Mouse (Mus musculus) right cerebral cortex, postnatal 14 days (tissue): Measurements from ENCODE around the gene Gm17428.
A peak's percentile ranks its signal among the peaks of the same experiment; 100 is the strongest.
"Not testable (repeated sequence)": the region's sequence is repeated elsewhere in the genome, so short reads cannot be mapped to it uniquely, and the experiment has no call there.

Experiments used
- DNase-seq: peaks from one replicate; pipeline ENCODE4 v3.0.0; 2022

Gene Gm17428

DNA sequence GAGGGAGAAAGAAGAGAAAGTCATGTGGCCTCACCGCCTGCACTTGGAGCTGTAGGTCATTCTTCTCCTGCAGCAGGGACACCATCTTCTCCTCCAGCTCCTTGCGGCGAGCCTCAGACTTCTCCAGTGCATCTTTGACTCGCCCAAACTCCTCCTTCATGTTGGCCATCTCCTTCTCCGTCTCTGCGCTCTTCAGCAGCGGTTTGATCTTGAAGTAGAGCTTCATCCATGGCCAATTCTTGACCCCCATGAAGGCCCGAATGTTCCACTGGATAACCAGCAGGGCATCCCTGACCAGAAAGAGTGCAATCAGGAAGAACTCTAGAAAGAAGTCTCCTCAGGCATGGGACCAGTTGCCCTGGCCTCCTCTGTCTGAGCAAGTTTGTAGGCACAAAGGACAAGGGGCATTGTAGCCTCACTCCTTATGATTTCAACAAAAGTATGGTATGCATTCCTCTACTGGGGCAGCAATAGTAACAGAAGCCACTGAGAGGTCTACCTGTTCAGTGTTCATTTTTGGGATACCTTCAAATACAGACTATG is 23.0 kb upstream of the Gm17428 start:
- DNase-seq: no peak

DNA sequence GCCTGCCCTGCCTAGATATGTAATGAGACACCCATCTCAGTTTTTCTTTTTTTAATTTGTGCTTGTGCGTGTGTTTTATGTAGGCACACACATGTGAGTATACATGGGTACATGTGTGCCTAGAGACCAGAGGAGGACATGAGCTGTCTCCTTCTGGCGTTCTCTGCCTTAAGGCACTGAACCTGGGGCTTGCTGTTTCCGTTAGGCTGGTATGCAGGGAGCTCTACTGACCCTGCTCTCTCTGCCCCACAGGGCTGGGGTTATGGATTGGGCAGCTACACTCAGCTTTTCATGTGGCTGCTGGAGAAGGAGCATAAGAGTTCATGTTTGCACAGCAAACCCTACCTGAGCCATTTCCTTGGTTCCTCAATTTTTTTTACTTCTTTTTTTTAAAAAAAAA is 22.3 kb upstream of the Gm17428 start:
- no peak for DNase-seq

DNA sequence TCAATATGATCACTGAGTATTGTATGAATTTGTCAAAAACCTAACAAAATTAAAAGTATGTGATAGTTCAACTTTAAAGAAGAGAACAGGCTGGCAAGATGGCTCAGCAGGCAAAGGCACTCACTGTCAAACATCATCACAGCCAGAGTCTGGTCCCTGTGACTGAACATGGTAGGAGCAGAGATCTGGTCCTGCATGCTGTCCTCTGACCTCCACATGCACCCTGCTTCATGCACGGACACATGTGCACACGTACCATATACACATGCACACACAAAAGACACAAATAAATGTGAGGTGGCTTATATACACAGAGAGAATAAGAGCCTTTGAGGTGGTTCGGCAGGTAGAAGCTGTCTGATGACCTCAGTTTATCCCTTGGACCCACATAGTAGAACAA is 21.3 kb upstream of the Gm17428 start:
- no peak for DNase-seq

DNA sequence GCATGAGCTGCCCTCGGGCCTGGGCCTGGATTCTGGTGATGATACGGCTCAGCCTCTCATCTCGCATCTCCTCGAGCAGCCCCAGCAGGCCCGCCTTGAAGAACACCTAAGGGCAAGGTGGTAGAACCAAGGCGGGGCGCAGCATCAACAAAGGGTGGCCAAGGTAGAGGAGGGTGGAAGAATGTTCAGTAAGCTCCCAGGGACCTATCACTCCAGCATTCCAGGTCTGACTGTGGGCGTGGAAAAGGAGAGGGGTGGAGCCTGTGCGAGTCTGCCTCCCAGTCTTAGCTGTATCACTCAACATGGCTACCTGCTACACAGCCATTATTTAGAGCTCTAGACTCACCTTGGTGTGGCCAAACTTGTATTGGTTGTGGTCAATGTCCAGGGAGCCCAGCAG is 20.2 kb upstream of the Gm17428 start:
- DNase-seq: no peak

DNA sequence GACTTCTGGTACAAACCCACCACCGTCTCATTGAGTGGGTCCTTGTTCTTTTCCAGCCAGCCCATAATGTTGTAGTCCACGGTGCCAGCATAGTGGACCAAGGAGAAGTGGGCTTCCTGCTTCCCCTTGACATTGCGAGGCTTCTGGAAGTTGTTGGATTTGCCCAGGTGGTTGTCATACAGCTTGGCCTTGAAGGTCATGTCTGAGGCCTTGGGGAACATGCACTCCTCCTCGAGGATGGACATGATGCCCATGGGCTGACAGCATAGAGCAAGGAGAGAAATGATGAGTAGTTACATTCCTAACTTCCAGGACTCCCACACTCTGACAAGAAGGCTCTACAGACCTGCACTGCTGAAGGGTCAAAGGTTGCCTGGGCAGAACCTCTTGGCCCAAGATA is 18.2 kb upstream of the Gm17428 start:
- no peak for DNase-seq

DNA sequence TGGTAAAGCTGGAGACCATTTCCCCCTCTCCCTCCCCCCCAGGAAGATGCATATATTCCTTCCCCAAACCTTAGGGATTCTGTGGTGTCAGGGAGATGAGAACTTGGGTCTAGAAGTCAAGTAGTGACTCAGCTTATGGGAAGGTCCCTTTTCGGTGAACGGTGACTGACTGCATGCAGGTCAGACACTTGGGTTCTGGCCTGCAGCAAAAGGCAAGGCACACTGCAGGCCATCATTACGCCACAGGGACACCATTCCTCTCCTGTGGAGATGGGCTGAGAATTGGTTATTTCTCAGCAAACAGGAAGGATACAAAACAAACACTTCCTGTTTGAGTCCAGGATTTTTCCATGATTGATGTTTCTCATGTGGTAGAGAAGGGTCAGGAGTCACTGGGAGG is 17.5 kb upstream of the Gm17428 start:
- DNase-seq: no peak

DNA sequence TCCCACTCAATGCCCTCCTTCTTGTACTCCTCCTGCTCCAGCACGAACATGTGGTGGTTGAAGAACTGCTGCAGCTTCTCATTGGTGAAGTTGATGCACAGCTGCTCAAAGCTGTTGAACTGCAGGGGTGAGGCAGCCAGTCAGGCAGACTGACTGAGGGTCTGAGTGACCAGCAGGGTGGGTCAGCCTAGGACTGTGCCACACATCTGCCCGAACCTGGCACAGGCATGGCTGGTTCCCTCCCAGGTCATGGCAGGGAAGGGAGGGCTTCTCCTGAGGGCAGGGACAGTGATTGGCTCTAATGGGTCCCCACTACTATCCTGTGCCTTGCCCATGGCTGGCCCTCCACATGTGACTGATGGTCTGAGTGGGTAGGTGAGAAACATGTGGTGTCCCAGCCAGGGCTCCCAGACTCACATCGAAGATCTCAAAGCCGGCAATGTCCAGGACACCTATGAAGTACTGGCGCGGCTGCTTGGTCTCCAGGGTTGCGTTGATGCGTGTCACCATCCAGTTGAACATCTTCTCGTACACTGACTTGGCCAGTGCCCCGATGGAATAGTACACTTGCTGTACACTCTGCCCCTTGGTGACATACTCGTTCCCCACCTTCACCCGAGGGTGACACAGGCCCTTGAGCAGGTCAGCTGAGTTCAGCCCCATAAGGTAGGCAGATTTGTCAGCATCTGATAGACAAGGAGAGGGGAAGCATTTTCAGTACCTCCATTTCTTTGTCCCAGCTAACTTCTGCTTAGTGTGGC is 16.7 kb upstream of the Gm17428 start:
- not testable (repeated sequence) for DNase-seq

DNA sequence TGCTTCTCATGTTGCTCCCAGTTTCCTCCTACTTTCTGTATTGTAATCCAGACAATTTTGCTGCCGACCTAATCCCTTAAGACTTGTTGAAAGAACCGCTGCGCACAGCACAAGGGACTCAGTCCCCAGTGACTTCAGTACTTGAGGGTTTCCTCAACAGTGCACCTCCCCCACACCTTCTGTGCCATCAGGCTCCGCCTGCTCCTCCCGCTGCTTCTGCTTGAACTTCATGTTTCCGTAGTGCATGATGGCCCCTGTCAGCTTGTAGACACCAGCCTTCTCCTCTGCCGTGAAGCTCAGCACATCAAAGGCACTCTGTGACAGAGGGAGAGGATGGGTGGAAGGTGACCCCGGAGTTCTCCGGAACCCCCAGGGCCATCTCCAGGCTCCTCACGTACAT is 16.0 kb upstream of the Gm17428 start:
- DNase-seq: peak; percentile 24

DNA sequence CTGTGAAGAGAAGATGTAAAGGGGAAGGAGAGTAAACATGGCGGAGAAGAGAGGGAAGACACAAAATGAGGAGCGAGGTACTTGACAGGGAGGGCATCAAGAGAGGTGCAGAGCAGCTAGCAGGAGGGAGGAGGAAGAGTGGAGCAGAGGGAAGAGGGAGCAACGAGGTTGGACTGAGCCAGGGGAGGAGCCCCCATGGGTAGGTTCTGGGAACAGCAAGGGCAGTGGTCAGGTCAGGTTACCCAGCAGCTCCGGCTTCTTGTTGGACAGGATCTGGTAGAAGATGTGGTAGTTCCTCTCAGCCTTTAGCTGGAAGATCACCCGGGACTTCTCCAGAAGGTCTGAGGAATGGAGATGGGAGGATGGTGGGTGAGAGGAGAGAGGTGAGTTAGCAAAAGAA is 15.2 kb upstream of the Gm17428 start:
- DNase-seq: no peak

DNA sequence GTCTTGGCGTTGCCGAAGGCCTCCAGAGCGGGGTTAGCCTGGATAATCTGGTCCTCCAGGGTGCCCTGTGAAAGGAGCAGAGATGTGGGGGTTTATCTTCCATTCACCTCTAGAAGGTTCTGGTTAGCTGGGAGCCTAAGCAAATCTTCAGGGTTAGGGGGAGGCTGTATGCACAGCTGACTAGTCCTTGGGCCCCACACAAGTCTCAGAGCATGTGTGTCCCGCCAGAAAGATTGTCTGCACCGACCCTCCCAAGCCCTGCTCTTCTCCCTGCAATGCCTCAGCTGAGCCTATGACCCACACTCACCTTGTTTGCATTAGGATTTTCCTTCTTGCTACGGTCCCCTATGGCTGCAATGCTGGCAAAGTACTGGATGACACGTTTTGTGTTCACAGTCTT is 14.0 kb upstream of the Gm17428 start:
- no peak for DNase-seq

DNA sequence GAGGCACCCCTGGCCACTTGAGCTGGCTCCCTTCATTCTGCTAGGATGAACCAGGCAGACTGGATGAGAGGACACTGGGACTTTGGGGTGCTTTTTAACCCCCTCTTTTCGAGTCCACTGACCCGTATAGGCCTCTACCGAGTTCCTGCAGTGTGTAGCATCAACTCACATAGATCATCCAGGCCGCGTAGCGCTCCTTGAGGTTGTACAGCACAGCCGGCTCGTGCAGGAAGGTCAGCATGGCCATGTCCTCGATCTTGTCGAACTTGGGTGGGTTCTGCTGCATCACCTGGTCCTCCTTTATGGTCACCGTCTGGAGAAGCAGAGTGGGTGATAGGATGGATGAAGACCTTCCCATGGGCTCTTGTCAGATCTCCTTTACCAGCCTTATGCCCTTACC is 13.0 kb upstream of the Gm17428 start:
- DNase-seq: no peak

DNA sequence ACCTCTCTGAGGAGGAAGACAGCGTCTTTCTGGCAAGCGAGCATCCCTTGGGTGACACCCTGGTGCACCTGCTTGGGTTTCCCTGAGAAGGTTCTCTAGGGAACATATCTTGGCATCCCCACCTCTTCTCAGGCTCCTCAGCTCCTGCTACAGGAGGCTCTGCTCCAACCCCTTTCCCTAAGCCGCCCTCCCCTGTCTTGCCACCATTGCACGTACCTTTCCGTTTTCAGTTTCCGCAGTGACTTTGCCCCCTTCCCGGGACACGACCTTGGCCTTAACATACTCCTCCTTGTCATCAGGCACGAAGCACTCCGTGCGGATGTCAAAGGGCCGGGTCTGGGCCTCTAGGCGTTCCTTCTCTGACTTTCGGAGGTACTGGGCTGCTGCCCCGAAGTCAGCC is 11.7 kb upstream of the Gm17428 start:
- no peak for DNase-seq

DNA sequence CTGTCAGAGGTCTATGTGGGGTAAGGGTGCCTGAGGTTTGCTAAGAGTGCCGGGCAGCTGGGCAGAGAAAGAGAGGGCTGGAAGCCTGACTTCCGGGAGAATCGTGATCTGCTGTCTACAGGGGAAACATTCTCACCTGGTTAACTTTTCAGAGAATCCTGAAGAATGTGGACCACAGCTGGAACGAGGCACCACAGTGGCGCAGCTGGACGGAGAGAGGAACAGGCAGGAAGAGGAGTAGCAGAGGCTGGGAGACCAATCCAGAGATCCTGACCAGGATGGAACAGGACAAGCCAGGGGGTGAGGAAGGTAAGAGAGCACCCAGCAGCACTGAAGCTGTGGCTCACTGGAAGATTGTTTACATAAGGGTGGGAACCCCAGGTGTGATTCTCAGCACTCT is 11.1 kb upstream of the Gm17428 start:
- DNase-seq: no peak

DNA sequence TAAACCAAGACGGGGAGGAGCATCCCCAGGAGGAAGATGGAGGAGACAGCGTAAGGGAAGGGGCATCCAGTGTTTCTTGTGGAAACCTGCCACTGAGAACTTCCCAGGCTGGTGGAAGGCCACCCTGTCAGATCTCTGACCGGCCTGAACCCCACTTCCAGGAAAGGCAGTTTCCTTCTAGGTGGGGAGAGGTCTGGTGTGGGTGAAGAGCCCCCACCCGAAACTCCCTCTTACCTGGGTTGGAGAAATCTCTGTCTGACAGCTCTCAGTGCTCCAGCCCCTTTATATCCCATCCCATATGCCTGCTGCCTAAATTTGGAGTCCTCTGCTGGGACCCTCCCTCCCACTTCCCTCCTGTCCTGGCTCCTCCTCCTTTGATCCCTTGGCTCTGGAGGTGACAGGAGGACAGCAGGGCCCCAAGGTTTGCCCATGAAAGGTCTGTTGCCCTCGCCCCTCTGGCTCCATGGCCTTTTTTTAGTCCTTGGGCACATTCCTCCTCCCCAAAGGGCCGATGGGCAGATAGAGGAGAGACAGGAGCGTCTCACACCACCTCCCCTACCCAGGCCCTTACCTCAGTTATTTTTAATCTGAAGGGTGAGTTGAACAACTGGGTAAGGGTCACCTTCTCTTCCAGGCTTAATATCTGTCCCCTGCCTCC is 10.3 kb upstream of the Gm17428 start, which contains the start of gene Myh6:
Gene Myh6, minus strand, starts transcription at position 608 of the 658 bp plus-strand sequence.
- DNase-seq: no peak

DNA sequence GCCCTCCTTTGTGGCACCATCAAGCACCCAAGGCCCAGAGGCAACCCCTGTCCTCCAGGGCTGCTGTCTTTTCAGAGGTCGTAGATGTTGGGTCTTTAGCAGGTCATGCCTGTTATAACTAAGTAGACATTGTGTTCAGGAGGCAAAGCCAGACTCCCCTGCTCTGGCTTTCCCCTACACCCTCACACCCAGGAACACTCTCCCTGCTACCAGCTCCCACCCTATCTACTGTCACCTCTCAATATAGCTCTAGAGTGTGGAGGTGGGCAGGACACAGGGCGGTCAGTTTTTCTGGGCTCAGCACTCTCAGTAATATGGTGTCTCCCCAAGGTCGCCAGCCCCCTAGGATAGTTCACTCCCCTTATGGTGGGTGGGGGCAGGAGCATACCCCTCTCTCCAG is 8.9 kb upstream of the Gm17428 start:
- DNase-seq: no peak

DNA sequence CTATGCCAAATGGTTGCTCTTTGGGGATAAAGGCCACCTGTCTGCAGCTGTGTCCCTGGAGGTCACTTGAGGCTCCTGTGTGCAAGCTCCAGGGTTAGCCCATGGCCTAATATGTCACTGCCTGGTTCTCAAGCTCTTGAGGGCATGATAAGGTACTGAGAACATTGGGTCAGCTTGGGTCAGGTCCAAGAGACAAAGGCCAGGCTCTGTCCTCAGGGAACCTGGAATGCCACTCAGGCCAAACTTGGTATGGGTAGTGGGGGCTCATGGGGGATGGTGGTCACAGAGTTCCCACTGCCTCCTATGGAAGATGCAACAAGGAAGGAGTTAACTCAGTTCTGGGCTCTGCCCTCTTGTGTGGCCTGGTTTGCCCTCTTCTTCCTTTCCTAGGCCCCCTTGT is 8.4 kb upstream of the Gm17428 start:
- DNase-seq: no peak

DNA sequence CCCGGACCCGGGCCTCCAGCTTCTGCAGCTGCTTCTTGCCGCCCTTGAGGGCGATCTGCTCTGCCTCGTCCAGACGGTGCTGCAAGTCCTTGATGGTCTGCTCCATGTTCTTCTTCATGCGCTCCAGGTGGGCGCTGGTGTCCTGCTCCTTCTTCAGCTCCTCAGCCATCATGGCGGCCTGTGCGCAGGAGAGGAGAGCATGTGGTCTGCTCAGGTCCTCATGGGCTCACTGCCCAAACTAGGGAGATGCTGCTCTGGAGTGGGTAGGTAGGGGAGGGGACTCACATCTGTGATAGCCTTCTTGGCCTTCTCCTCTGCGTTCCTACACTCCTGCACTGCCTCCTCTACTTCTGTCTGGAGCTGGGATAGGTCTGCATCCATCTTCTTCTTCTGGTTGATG is 3.9 kb upstream of the Gm17428 start:
- DNase-seq: not testable (repeated sequence)

DNA sequence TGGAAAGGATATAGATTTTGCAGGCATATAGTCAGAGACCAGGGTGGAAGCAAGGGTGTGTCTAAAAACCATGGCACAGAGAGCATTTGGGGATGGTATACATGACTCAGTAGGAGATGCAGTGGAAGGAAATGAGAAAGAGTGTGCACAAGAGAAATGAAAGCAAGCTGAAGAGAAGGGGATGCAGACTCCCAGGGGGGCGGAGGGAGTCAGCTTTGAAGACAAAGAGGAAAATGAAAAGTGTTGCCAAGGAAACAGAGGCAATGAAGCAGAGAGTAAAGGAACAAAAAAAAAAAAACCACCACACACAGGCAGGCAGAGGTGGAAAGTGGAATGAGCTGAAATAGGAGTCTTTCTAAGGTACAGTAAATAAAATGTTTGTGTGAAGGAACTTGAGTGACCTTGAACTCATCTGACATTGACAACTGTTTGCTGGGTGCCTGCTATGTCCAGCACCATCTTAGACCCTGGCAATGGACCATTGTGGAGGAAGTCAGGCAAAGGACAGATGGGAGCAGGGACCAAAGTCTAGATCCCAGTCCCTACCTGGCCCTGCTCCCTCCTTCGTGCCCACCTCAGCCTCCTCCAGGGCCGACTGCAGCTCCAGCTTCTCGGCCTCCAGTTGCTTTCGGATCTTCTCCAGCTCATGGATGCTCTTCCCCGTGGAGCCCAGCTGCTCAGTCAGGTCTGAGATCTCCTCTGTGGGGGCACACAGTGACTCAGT is 2.5 kb upstream of the Gm17428 start:
- peak; percentile 38 for DNase-seq

DNA sequence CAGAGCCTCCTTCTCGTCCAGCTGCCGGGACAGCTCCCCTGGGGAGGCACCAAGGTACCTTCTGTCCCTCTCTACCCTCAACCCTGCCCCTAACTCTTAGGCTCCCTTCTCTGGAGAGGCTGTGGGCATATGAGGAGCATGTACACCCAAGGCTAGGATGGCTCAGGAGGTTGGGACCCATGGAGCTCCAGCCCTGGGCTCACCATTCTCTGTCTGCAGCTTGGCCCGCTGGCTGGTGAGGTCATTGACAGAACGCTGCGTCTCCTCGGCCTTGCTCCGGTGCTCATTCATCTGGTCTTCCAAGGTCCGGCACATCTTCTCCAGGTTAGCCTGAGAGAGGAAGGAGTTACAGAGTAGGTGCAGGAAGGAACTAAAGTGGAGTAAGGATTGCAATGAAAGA is 1.9 kb downstream of the Gm17428 start:
- no peak for DNase-seq

DNA sequence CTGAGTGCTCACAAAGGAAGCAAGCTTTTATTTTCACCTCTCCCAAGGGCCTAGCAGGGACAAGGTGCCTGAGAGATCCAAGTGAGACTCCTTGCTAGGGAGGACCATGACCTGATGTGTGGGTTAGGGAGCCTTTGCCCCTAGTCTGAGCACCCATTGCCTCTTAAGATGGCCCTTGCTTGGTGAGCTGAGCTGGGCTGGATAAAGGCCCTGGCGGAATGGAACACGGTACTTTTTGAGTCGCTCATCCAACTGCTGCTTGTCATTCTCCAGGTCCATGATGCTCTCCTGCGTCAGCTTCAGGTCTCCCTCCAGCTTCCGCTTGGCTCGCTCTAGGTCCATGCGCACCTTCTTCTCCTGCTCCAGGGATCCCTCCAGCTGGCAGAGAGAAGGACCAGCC is 5.2 kb downstream of the Gm17428 start:
- no peak for DNase-seq

DNA sequence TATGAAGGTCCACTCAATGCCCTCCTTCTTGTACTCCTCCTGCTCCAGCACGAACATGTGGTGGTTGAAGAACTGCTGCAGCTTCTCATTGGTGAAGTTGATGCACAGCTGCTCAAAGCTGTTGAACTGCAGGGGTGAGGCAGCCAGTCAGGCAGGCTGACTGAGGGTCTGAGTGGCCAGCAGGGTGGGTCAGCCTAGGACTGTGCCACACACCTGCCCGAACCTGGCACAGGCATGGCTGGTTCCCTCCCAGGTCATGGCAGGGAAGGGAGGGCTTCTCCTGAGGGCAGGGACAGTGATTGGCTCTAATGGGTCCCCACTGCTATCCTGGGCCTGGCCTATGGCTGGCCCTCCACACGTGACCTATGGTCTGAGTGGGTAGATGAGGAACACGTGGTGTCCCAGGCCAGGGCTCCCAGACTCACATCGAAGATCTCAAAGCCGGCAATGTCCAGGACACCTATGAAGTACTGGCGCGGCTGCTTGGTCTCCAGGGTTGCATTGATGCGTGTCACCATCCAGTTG is 11.7 kb downstream of the Gm17428 start:
- not testable (repeated sequence) for DNase-seq

DNA sequence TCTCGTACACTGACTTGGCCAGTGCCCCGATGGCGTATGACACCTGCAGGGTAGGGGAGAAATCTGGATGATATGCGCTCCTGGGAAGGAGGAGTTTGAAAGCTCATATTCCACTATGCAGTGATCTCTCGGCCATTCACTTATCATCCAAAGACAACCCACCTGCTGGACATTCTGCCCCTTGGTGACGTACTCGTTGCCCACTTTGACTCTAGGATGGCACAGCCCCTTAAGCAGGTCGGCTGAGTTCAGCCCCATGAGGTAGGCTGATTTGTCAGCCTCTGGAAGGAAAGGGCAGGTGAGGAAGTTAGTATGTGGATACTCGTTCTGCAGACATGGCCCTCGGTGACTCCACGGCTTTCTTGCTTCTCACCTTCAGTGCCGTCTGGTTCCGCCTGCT is 12.1 kb downstream of the Gm17428 start:
- DNase-seq: no peak

DNA sequence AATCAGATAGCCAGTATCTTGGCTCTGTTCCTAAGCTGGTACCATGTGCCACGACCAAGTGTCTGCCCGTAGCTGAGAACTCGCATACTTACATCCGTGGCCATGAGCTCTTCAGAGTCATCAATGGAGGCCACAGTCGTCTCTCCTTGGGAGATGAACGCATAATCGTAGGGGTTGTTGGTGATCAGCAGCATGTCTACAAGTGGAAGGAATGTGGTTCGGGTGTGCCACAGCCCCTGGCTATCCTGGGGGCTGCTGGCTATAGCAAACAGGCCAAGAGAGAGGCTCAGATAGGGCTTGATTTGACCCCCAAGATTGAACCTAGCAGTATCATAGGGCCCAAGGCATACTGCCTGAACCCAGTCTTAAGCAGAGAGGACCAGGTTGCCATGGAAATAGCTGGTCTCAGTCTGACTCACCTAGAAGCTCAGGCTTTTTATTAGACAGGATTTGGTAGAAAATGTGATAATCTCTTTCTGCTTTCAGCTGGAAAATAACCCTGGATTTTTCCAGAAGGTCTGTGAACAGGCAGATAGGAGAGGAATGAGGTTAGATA is 13.2 kb downstream of the Gm17428 start:
- DNase-seq: no peak
